Mouse (Mus musculus): ENCODE data around the gene Gpc3. TPM values are rescaled to one million over a fixed set of nuclear protein-coding genes. Genes with fewer than 3 reads are reported as not detected.

Gpc3 gene
- total and polyA plus RNA-seq, 3 experiments, result not detected

DNA sequence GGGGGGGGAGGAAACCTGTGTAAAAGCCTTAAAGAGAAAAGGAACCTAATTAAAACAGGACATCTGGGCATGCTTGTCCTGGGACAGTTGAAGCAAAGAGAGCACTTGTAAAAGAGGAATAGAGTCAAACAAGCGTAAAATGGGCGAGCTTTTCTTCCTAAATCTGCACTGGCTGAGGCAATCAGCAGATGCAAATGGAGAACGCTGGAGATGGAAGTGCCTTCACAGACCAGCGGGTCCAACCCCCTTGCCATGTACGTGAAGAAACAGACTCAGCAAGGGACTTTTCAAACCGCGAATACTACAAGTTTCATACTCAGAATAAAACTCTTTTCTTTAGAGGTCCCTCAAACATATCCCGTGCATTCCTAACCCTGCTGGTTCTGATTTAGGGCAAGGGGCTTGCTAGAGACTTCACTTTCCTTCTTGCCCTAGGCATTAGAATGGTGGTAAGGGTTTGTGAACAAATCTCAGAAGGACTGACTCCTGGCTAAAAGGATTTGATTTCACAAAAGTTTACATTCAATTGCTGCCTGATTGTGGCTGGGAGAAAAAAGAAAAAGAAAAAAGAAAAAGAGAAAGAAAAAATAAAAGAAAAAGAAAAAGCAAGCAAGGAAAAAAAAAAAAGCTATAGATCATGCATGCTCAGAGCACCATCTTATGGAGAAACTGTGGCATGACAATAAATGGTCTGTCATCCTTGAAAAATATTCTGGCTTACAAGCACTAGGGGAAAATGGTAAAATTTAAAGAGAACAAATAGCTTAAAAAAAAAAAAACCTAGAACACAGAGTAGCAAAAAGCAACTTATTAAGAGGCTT, 243.6 kb downstream of the Gpc3 start:
- Histone ChIP-seq H3K4me2 (ENCODE audit: insufficient read depth, low read depth, poor library complexity, severe bottlenecking) (peak overlapping the region; percentile 82; the same call in 1 of the 2 replicates), H3K79me2 (replicated peaks; ENCODE audit: control insufficient read depth, extremely low read depth, insufficient read depth, poor library complexity, severe bottlenecking) (no peaks in the 10 kb centered on the region), H3K27ac (ENCODE audit: insufficient read depth, low read depth) (no peak overlapping the region), H3K4me3 (replicated peaks in 1 of 3; ENCODE audit: low read depth in 2 of 3, low read length in 2 of 3, poor library complexity in 1 of 3) (peak overlapping the region in 2 of 3 experiments; percentile 15 to 35), H3K36me3 (replicated peaks in 1 of 2; ENCODE audit: control insufficient read depth in 1 of 2, insufficient read depth in 1 of 2, low read length in 1 of 2) (no peaks in the 10 kb centered on the region), H3K9ac (ENCODE audit: insufficient read depth, low read depth) (no peak overlapping the region; the same call in 1 of the 2 replicates), H3K9me3 (replicated peaks; ENCODE audit: low read length) (no peaks in the 10 kb centered on the region), H3K4me1 (ENCODE audit: control insufficient read depth in 1 of 2, insufficient read depth in 2 of 2) (no peaks in the 10 kb centered on the region), H3K27me3 (replicated peaks) (no peaks in the 10 kb centered on the region)
- DNase-seq (ENCODE audit: extremely low read depth), result peak; percentile 51
- TF ChIP-seq POLR2A (IDR thresholded peaks at IDR 0.05; ENCODE audit: low read depth, low read length) (no peak), JUN (IDR thresholded peaks at IDR 0.05; ENCODE audit: insufficient read depth, low read depth, low read length) (no peak), SMC3 (IDR thresholded peaks at IDR 0.05; ENCODE audit: low read depth, low read length) (peak; percentile 44), GABPA (IDR thresholded peaks at IDR 0.05; ENCODE audit: insufficient replicate concordance, low read depth, low read length) (no peak), CTCF (conservative IDR thresholded peaks at IDR 0.05 in 1 of 2, IDR thresholded peaks at IDR 0.05 in 1 of 2; ENCODE audit: low read depth in 2 of 2, low read length in 2 of 2) (peak in 1 of 2 experiments; percentile 70; a peak in 2 of 4 replicates), RAD21 (IDR thresholded peaks at IDR 0.05; ENCODE audit: low read depth, low read length) (peak; percentile 78), ZNF384 (IDR thresholded peaks at IDR 0.05; ENCODE audit: low read depth, low read length) (peak; percentile 96), KAT2A (IDR thresholded peaks at IDR 0.05; ENCODE audit: insufficient replicate concordance, low read length) (no peak), CHD2 (IDR thresholded peaks at IDR 0.05; ENCODE audit: low read length) (no peak), MXI1 (IDR thresholded peaks at IDR 0.05; ENCODE audit: low read depth, low read length) (no peak), BHLHE40 (IDR thresholded peaks at IDR 0.05; ENCODE audit: low read depth, low read length) (no peak), TCF12 (IDR thresholded peaks at IDR 0.05; ENCODE audit: low read depth, low read length) (no peak), JUND (conservative IDR thresholded peaks at IDR 0.05; ENCODE audit: low read depth, low read length) (no peak)
- in situ Hi-C loops (cut with MboI; ENCODE audit: low pct_ligation_motif_present, low pct_unique_long_range_greater_than_20kb, low sequenced_read_pairs) (no loop called here), dilution Hi-C loops (cut with MboI; ENCODE audit: extremely low pct_ligation_motif_present, extremely low pct_unique_long_range_greater_than_20kb, low sequenced_read_pairs) (no loop called here)

GRCm38 (mm10) chrX:52369304-52369937, 244.3 kb downstream of the Gpc3 start:
- DNase-seq (ENCODE audit: extremely low read depth), result no peak
- H3K27ac ChIP-seq (ENCODE audit: insufficient read depth, low read depth), result no peak overlapping the region
- no peaks in the 10 kb centered on the region for H3K79me2 ChIP-seq (replicated peaks; ENCODE audit: control insufficient read depth, extremely low read depth, insufficient read depth, poor library complexity, severe bottlenecking)
- H3K9me3 ChIP-seq (replicated peaks; ENCODE audit: low read length), result no peaks in the 10 kb centered on the region
- H3K27me3 ChIP-seq (replicated peaks), result no peaks in the 10 kb centered on the region
- H3K4me3 ChIP-seq (replicated peaks in 1 of 3; ENCODE audit: low read depth in 2 of 3, low read length in 2 of 3, poor library complexity in 1 of 3), result no peak overlapping the region
- TF ChIP-seq NRF1 (IDR thresholded peaks at IDR 0.05; ENCODE audit: low read depth, low read length), result no peak
- TF ChIP-seq USF2 (conservative IDR thresholded peaks at IDR 0.05; ENCODE audit: low read depth, low read length), result no peak
- TF ChIP-seq JUN (IDR thresholded peaks at IDR 0.05; ENCODE audit: insufficient read depth, low read depth, low read length), result no peak
- TF ChIP-seq MAZ (IDR thresholded peaks at IDR 0.05; ENCODE audit: low read depth, low read length), result no peak
- no peak for TF ChIP-seq NELFE (IDR thresholded peaks at IDR 0.05; ENCODE audit: low read depth, low read length)
- no peak for TF ChIP-seq BHLHE40 (IDR thresholded peaks at IDR 0.05; ENCODE audit: low read depth, low read length)
- no peak for TF ChIP-seq MYC (IDR thresholded peaks at IDR 0.05; ENCODE audit: low read depth, low read length)
- no peak for TF ChIP-seq RAD21 (IDR thresholded peaks at IDR 0.05; ENCODE audit: low read depth, low read length)
- TF ChIP-seq RCOR1 (conservative IDR thresholded peaks at IDR 0.05; ENCODE audit: low read depth, low read length), result no peak
- no peaks in the 10 kb centered on the region for H3K36me3 ChIP-seq (replicated peaks in 1 of 2; ENCODE audit: control insufficient read depth in 1 of 2, insufficient read depth in 1 of 2, low read length in 1 of 2)
- H3K4me2 ChIP-seq (ENCODE audit: insufficient read depth, low read depth, poor library complexity, severe bottlenecking), result peak overlapping the region; percentile 82; the same call in 1 of the 2 replicates
- dilution Hi-C loops (cut with MboI; ENCODE audit: extremely low pct_ligation_motif_present, extremely low pct_unique_long_range_greater_than_20kb, low sequenced_read_pairs) (no loop called here), in situ Hi-C loops (cut with MboI; ENCODE audit: low pct_ligation_motif_present, low pct_unique_long_range_greater_than_20kb, low sequenced_read_pairs) (no loop called here)
- H3K4me1 ChIP-seq (ENCODE audit: control insufficient read depth in 1 of 2, insufficient read depth in 2 of 2), result 0 out of 4 replicates have a peak, but pooled peaks cover 0 to 1% of the 10 kb centered on the region in 2 experiments
- H3K9ac ChIP-seq (ENCODE audit: insufficient read depth, low read depth), result no peak overlapping the region

All from CH12.LX (cell line).